Mouse (Mus musculus) hindbrain, embryonic 14.5 days (tissue): ENCODE measurements around the gene Agk. TPM values are rescaled to one million over a fixed set of nuclear protein-coding genes. Genes with fewer than 3 reads are reported as not detected.

ENCODE experiments used
- ATAC-seq: fragments of 200-750 bp; cut with Nextera tagmentation; 2 replicates; pipeline ENCODE4 v1.8.0; 2017; ENCODE audit warnings: moderate number of reproducible peaks, mild to moderate bottlenecking, moderate TSS enrichment, moderate library complexity; ENCODE audit not compliant: low FRiP score
- DNase-seq: peaks from one replicate; pipeline ENCODE4 v3.0.0-alpha.2; 2015; ENCODE audit warnings: low spot score
- H3K27ac ChIP-seq: fragments of 300-500 bp; sonication (generic); 2 replicates; pipeline ENCODE4 v1.5.1; 2014; ENCODE audit warnings: mild to moderate bottlenecking, moderate library complexity
- H3K27me3 ChIP-seq: fragments of 300-500 bp; sonication (generic); 2 replicates; pipeline ENCODE4 v1.6.1; 2014; ENCODE audit warnings: mild to moderate bottlenecking, low read length, mixed read lengths; ENCODE audit not compliant: control insufficient read depth, insufficient read depth
- H3K36me3 ChIP-seq: fragments of 300-500 bp; sonication (generic); replicated peaks from 2 replicates; pipeline ENCODE4 v1.6.1; 2014; ENCODE audit not compliant: control insufficient read depth, insufficient read depth
- H3K4me1 ChIP-seq: fragments of 300-500 bp; sonication (generic); replicated peaks from 2 replicates; pipeline ENCODE4 v1.6.1; 2014; ENCODE audit warnings: antibody characterized with exemption, low read length, mixed read lengths; ENCODE audit not compliant: control insufficient read depth, insufficient read depth
- H3K4me2 ChIP-seq: fragments of 300-500 bp; sonication (generic); replicated peaks from 2 replicates; pipeline ENCODE4 v1.6.1; 2014; ENCODE audit warnings: mild to moderate bottlenecking, moderate library complexity
- H3K4me3 ChIP-seq: fragments of 300-500 bp; sonication (generic); replicated peaks from 2 replicates; pipeline ENCODE4 v1.5.1; 2014; ENCODE audit warnings: mild to moderate bottlenecking, low read length
- H3K9ac ChIP-seq: fragments of 300-500 bp; sonication (generic); 2 replicates; pipeline ENCODE4 v1.6.1; 2014
- H3K9me3 ChIP-seq: fragments of 300-500 bp; sonication (generic); 2 replicates; pipeline ENCODE4 v1.6.1; 2016; ENCODE audit warnings: low read length; ENCODE audit not compliant: control insufficient read depth
- WGBS: fragments of 180-500 bp; shearing (Covaris S2); extraction: QIAGEN DNeasy Blood & Tissue Kit; methylation state at CpG from one replicate; pipeline ENCODE4 v1.1.7; 2014; 5-methylcytosine and 5-hydroxymethylcytosine counted together
- polyA plus RNA-seq: library from polyadenylated mRNA; unstranded; fragments of >200 nt; fragmentation: Nextera tagmentation; extraction: Ambion mirVana; gene quantifications from 2 replicates; pipeline ENCODE4 v1.2.1, GENCODE M21; 2014

The Agk gene
- polyA plus RNA-seq, 1 experiment from 2014 or later, result 54.9 TPM

DNA sequence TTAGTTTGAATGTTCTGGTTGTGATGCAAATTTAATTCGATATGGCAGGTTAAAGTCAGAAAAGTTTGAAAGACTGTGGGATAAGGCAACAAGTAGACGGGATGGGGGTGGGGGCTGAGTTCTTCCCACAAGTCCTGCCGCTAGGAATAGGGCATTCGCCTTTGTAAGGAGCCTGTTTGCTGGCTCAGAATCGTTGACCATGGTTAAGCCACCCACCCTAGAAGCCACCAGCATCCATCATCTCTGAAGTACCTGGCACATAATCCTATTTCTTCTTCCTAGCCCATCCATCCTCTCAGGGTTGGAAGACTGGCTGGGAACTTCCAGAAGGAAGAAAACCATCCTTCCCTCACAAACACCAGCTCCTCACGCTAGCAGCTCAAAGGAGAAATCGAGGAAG, 109.7 kb downstream of the Agk start:
- no peaks in the 10 kb centered on the region for H3K36me3 ChIP-seq
- DNase-seq, result no peak
- H3K4me2 ChIP-seq, result peak overlapping the region; percentile 66
- H3K4me3 ChIP-seq, result peak overlapping the region; percentile 81
- H3K4me1 ChIP-seq, result peaks cover 21% of the 10 kb centered on the region
- peak overlapping the region; percentile 82 for H3K27ac ChIP-seq
- WGBS, result 4% methylated on average over 7 of the region's 7 CpGs
- no peak for ATAC-seq
- peak overlapping the region; percentile 87 for H3K9ac ChIP-seq
- H3K9me3 ChIP-seq, result no peaks in the 10 kb centered on the region
- H3K27me3 ChIP-seq, result no peaks in the 10 kb centered on the region

GRCm38 (mm10) chr6:40435151-40436046, 110.4 kb downstream of the Agk start:
- H3K4me1 ChIP-seq, result peaks cover 18% of the 10 kb centered on the region
- no peaks in the 10 kb centered on the region for H3K36me3 ChIP-seq
- WGBS, result under 1% methylated on average over 62 of the region's 72 CpGs
- peak; percentile 59 for DNase-seq
- ATAC-seq, result peak; percentile 75
- H3K4me3 ChIP-seq, result peak overlapping the region; percentile 81
- no peaks in the 10 kb centered on the region for H3K27me3 ChIP-seq
- H3K4me2 ChIP-seq, result peak overlapping the region; percentile 66
- peak overlapping the region; percentile 82 for H3K27ac ChIP-seq
- no peaks in the 10 kb centered on the region for H3K9me3 ChIP-seq
- H3K9ac ChIP-seq, result peak overlapping the region; percentile 87

DNA sequence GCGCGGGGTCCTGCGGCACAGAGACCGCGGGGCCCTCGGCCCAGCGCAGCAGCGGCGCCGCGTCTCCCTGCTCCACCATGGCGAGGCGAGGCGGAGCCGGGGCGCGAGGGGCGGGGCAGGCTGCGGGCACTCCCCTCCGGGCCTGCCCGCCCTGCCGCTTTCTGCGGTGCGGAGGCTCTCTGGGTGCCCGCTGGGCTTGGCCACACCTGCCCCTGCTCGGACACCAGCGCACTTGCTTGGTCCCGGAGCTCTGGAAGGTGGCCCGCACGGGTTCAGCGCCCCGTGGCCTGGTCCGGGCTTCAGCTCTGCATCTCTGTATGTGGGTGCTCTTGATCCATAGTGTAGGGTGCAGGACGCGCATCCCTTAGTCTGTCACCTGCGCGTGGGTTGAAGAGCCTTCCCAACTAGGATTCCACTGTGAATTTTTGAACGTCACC, 111.1 kb downstream of the Agk start, which contains the start of gene E330009J07Rik:
E330009J07Rik (minus strand) TSS at position 89 of the 437 bp plus-strand sequence.
- Histone ChIP-seq H3K4me2 (peak within 1 kb of the TSS; percentile 66), H3K4me3 (peak within 1 kb of the TSS; percentile 81)

DNA sequence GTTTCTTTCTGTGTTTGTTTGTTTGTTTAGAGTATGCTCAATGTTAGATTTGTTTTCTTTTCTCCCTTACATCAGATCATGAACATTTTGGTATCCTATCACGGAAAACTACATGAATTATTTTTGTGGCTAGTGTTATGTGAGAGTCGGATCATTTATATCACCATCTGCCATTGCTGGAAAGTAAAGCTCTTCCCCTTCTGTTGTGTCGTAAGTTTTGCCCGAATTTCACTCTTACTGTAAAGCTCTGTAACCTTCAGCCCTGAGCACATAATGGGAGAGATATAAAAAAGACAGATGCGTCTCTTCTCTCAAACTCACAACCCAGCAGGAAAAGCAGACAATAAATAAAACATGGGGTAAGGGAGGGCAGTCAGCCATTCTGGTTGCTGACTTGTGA, 114.0 kb downstream of the Agk start, which contains the start of gene Wee2:
Wee2 (plus strand) TSS at position 153 of the 400 bp plus-strand sequence.
- Histone ChIP-seq H3K27ac (no peak within 1 kb of the TSS), H3K4me3 (no peak within 1 kb of the TSS), H3K9ac (no peak within 1 kb of the TSS), H3K36me3 (no peaks in the 10 kb centered on the region), H3K9me3 (no peaks in the 10 kb centered on the region), H3K4me1 (peaks cover 16% of the 10 kb centered on the region), H3K27me3 (no peaks in the 10 kb centered on the region), H3K4me2 (no peak within 1 kb of the TSS)
- DNase-seq, result no peak
- 72% methylated on average over 5 of the region's 5 CpGs for WGBS
- no peak for ATAC-seq

More for the DNA sequence above, 111.1 kb downstream of the Agk start, which contains the start of gene E330009J07Rik:
- peak within 1 kb of the TSS; percentile 87 for H3K9ac ChIP-seq
- peaks cover 16% of the 10 kb centered on the region for H3K4me1 ChIP-seq
- no peaks in the 10 kb centered on the region for H3K9me3 ChIP-seq
- no peaks in the 10 kb centered on the region for H3K36me3 ChIP-seq
- peak; percentile 90 for ATAC-seq
- WGBS, result under 1% methylated on average over 37 of the region's 38 CpGs
- peak; percentile 66 for DNase-seq
- no peaks in the 10 kb centered on the region for H3K27me3 ChIP-seq
- peak within 1 kb of the TSS; percentile 82 for H3K27ac ChIP-seq

- no peak overlapping the region for H3K9ac ChIP-seq
- H3K4me1 ChIP-seq, result peaks cover 8% of the 10 kb centered on the region
- no peaks in the 10 kb centered on the region for H3K27me3 ChIP-seq
- H3K9me3 ChIP-seq, result no peaks in the 10 kb centered on the region
- 53% methylated on average over 12 of the region's 12 CpGs for WGBS
- no peak for ATAC-seq
- no peak for DNase-seq
- no peak overlapping the region for H3K27ac ChIP-seq
- no peak overlapping the region for H3K4me3 ChIP-seq
- H3K36me3 ChIP-seq, result no peaks in the 10 kb centered on the region
- H3K4me2 ChIP-seq, result no peak overlapping the region
Measured at GRCm38 (mm10) chr6:40439731-40440130, 114.8 kb downstream of the Agk start.

DNA sequence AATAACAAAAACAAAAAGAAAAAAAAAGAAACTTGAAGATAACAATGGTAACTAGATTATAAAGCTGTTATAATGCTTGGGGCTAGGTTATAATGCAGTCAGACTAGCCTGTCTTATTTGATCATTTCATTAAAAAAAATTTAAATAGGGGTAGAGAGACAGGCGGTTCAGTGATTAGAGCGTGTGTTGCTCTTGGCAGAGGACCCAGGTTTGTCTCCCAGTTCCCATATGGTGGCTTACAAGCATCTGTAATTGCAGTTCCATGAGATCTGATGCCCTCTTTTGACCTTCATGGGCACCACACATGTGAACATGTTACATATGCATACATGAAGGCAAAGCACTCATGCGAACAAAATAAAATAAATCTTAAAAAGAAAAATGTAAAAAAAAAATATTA, 116.3 kb downstream of the Agk start:
- WGBS, result 64% methylated on average over 3 of the region's 3 CpGs
- H3K27me3 ChIP-seq, result no peaks in the 10 kb centered on the region
- H3K4me2 ChIP-seq, result no peak overlapping the region
- H3K4me3 ChIP-seq, result no peak overlapping the region
- H3K27ac ChIP-seq, result no peak overlapping the region
- no peaks in the 10 kb centered on the region for H3K9me3 ChIP-seq
- H3K36me3 ChIP-seq, result no peaks in the 10 kb centered on the region
- DNase-seq (no peak), ATAC-seq (no peak)
- H3K4me1 ChIP-seq, result peaks cover 5% of the 10 kb centered on the region; the same call in 1 of the 2 replicates
- H3K9ac ChIP-seq, result no peak overlapping the region

- H3K4me2 ChIP-seq, result no peak overlapping the region
- no peaks in the 10 kb centered on the region for H3K36me3 ChIP-seq
- peaks cover 5% of the 10 kb centered on the region; the same call in 1 of the 2 replicates for H3K4me1 ChIP-seq
- 50% methylated on average over 3 of the region's 3 CpGs for WGBS
- H3K9me3 ChIP-seq, result no peaks in the 10 kb centered on the region
- H3K9ac ChIP-seq, result no peak overlapping the region
- no peak overlapping the region for H3K4me3 ChIP-seq
- H3K27ac ChIP-seq, result no peak overlapping the region
- no peaks in the 10 kb centered on the region for H3K27me3 ChIP-seq
- DNase-seq (no peak), ATAC-seq (no peak)
Measured at GRCm38 (mm10) chr6:40441755-40442154, 116.8 kb downstream of the Agk start.

DNA sequence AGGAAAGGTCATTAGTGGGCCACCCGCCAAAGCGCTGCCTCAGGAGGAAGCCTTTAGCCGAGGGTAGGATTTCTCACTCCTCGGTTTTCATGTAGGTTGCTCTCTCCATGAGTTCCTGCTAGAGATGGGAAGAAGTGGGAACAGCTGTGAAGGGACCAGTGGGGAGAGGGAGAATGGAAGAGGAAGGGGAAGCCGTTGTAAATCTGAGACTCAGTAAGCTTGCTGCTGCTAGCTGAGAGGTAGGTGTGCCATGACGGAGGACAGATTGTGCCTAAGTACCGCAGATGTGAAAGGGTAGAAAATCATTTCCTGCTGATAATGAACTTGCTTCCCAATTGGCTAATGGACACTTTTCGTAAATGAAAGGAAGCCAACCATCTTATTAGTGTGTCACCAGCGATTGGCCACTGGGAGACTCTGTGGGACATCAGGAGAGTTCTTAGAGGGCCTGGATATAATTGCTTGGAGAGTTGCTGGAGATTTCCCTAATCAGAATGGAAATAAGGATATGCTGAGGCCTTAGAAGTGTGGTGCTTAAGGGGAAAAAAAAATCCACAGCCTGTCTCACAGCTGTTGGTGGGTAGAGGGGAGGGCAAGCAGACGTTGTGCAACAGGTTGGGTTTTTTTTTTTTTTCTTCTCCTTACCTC, 118.4 kb downstream of the Agk start:
- Histone ChIP-seq H3K36me3 (no peaks in the 10 kb centered on the region), H3K27ac (no peak overlapping the region), H3K4me1 (peaks cover 5% of the 10 kb centered on the region; the same call in 1 of the 2 replicates), H3K4me2 (no peak overlapping the region), H3K4me3 (no peak overlapping the region), H3K9me3 (no peaks in the 10 kb centered on the region), H3K9ac (no peak overlapping the region), H3K27me3 (no peaks in the 10 kb centered on the region)
- 38% methylated on average over 10 of the region's 10 CpGs for WGBS
- peak; percentile 60 for ATAC-seq
- DNase-seq, result no peak
